Mouse (Mus musculus) right cerebral cortex, postnatal 4 days (tissue): Measurements from ENCODE around the gene Spi1.
"Not testable (repeated sequence)": the region's sequence is repeated elsewhere in the genome, so short reads cannot be mapped to it uniquely, and the experiment has no call there.

Experiments used
- DNase-seq: peaks from one replicate; pipeline ENCODE4 v3.0.0-alpha.2; 2022

The Spi1 gene

GRCm38 (mm10) chr2:91081775-91082695 lies at the start of gene Spi1:
Gene Spi1 (plus strand): TSS chr2:91082390.
- no peak for DNase-seq

GRCm38 (mm10) chr2:91033000-91033399 lies 49.2 kb upstream of the Spi1 start:
- DNase-seq, result no peak

- no peak for DNase-seq
These were observed 46.8 kb upstream of the Spi1 start, which contains the start of gene Rapsn for GRCm38 (mm10) chr2:91035385-91035784. Gene Rapsn (plus strand): TSS chr2:91035620.

GRCm38 (mm10) chr2:91041786-91042185 lies 40.4 kb upstream of the Spi1 start:
- DNase-seq, result no peak

GRCm38 (mm10) chr2:91042651-91043398 lies 39.4 kb upstream of the Spi1 start:
- no peak for DNase-seq

GRCm38 (mm10) chr2:91044727-91045126 lies 37.5 kb upstream of the Spi1 start:
- DNase-seq, result no peak

- not testable (repeated sequence) for DNase-seq
These were observed 36.4 kb upstream of the Spi1 start for GRCm38 (mm10) chr2:91045805-91046204.

GRCm38 (mm10) chr2:91047359-91047758 lies 34.8 kb upstream of the Spi1 start:
- DNase-seq, result no peak

- no peak for DNase-seq
These were observed 30.3 kb upstream of the Spi1 start for GRCm38 (mm10) chr2:91051917-91052316.

- no peak for DNase-seq
These were observed 29.4 kb upstream of the Spi1 start for GRCm38 (mm10) chr2:91052752-91053151.

- DNase-seq, result no peak
These were observed 28.8 kb upstream of the Spi1 start for GRCm38 (mm10) chr2:91053181-91053933.

GRCm38 (mm10) chr2:91053934-91054382 lies 28.2 kb upstream of the Spi1 start, which contains the start of gene Psmc3:
Gene Psmc3 (plus strand): TSS chr2:91054009.
- DNase-seq, result peak; percentile 97

- no peak for DNase-seq
These were observed 23.8 kb upstream of the Spi1 start for GRCm38 (mm10) chr2:91058435-91058834.

GRCm38 (mm10) chr2:91059376-91059775 lies 22.8 kb upstream of the Spi1 start:
- no peak for DNase-seq

GRCm38 (mm10) chr2:91060544-91061355 lies 21.4 kb upstream of the Spi1 start:
- peak; percentile 82 for DNase-seq

- no peak for DNase-seq
These were observed 20.2 kb upstream of the Spi1 start for GRCm38 (mm10) chr2:91061849-91062481.

- DNase-seq, result no peak
These were observed 19.2 kb upstream of the Spi1 start for GRCm38 (mm10) chr2:91062779-91063606.

GRCm38 (mm10) chr2:91064211-91064610 lies 18.0 kb upstream of the Spi1 start:
- no peak for DNase-seq

GRCm38 (mm10) chr2:91065544-91065943 lies 16.6 kb upstream of the Spi1 start:
- peak; percentile 44 for DNase-seq

GRCm38 (mm10) chr2:91066455-91066854 lies 15.7 kb upstream of the Spi1 start:
- DNase-seq, result no peak
